Comparison of ENCODE assay signal across 15 mouse cellular contexts in genomic region chr6:136385287-136385686, GRCm38 (mm10). TPM values are rescaled to one million over a fixed set of nuclear protein-coding genes. Genes with fewer than 3 reads are reported as not detected.
DNase-seq lines count a peak whose midpoint lies in the region; ATAC-seq and TF ChIP-seq lines count a peak whose summit lies in the region.
"Had no signal": no experiment of that assay in that cellular context is flagged by ENCODE, and none has a peak within 500 bp of the region (broad histone marks: within the 10 kb centered on the region; RNA-seq: fewer than 3 reads in every experiment).

No protein-coding gene starts in this region.

- 74% methylated on average over 7 of the region's 7 CpGs for WGBS in kidney, postnatal 0 days
- 76% methylated on average over 7 of the region's 7 CpGs for WGBS in kidney, embryonic 15.5 days

- ATAC-seq in kidney, postnatal 0 days (replicated peaks; ENCODE audit: low FRiP score, low read depth), result no peak
- no peak for ATAC-seq in kidney, embryonic 15.5 days (replicated peaks; ENCODE audit: low FRiP score)

- no peaks in the 10 kb centered on the region for H3K36me3 ChIP-seq in kidney, postnatal 0 days (ENCODE audit: insufficient read depth, low read length)
- no peaks in the 10 kb centered on the region for H3K36me3 ChIP-seq in kidney, embryonic 15.5 days
- H3K36me3 ChIP-seq: neural tube, embryonic 13.5 days; stomach, embryonic 15.5 days had no signal

- H3K4me2 ChIP-seq in kidney, postnatal 0 days (ENCODE audit: low read length), result no peak overlapping the region
- H3K4me2 ChIP-seq in kidney, embryonic 15.5 days, result no peak overlapping the region
- H3K4me2 ChIP-seq: neural tube, embryonic 13.5 days; stomach, embryonic 15.5 days had no signal

- no peak overlapping the region for H3K9ac ChIP-seq in kidney, postnatal 0 days (ENCODE audit: low read depth, low read length)
- no peak overlapping the region for H3K9ac ChIP-seq in kidney, embryonic 15.5 days
- H3K9ac ChIP-seq: neural tube, embryonic 13.5 days; stomach, embryonic 15.5 days had no signal

- H3K4me3 ChIP-seq in kidney, postnatal 0 days (replicated peaks; ENCODE audit: low read depth, low read length), result no peak overlapping the region
- no peak overlapping the region for H3K4me3 ChIP-seq in kidney, embryonic 15.5 days (replicated peaks)
- H3K4me3 ChIP-seq: neural tube, embryonic 13.5 days; stomach, embryonic 15.5 days had no signal

- no peak for DNase-seq in kidney, postnatal 0 days (ENCODE audit: low spot score)
- DNase-seq in kidney, postnatal 14 days, result no peak
- DNase-seq in thymus, postnatal 0 days (ENCODE audit: low spot score), result peak; percentile 26
- no peak for DNase-seq in thymus, postnatal 10 days (ENCODE audit: low spot score in 2 of 2)
- DNase-seq in induced T-regulatory cell, adult 2 months (ENCODE audit: low read depth), result peak; percentile 40
- no peak for DNase-seq in adipocyte (ENCODE audit: low spot score)
- DNase-seq in urinary bladder, adult 2 months (ENCODE audit: low spot score), result no peak
- DNase-seq: adrenal gland, adult 2 months; heart, adult 18-20 months; kidney, adult 8-10 months had no signal

- H3K27ac ChIP-seq in kidney, postnatal 0 days, result no peak overlapping the region
- H3K27ac ChIP-seq in kidney, embryonic 15.5 days, result no peak overlapping the region
- H3K27ac ChIP-seq: neural tube, embryonic 13.5 days; stomach, embryonic 15.5 days had no signal

- no peaks in the 10 kb centered on the region for H3K9me3 ChIP-seq in kidney, postnatal 0 days (replicated peaks; ENCODE audit: low read length)
- H3K9me3 ChIP-seq in kidney, embryonic 15.5 days (replicated peaks), result no peaks in the 10 kb centered on the region
- H3K9me3 ChIP-seq: neural tube, embryonic 13.5 days; stomach, embryonic 15.5 days had no signal

- H3K27me3 ChIP-seq in kidney, postnatal 0 days (ENCODE audit: insufficient read depth, low read length), result no peaks in the 10 kb centered on the region
- no peaks in the 10 kb centered on the region for H3K27me3 ChIP-seq in kidney, embryonic 15.5 days
- H3K27me3 ChIP-seq: neural tube, embryonic 13.5 days; stomach, embryonic 15.5 days had no signal

- no peaks in the 10 kb centered on the region for H3K4me1 ChIP-seq in kidney, postnatal 0 days (replicated peaks; ENCODE audit: insufficient read depth, low read length)
- H3K4me1 ChIP-seq in kidney, embryonic 15.5 days, result no peaks in the 10 kb centered on the region
- H3K4me1 ChIP-seq: neural tube, embryonic 13.5 days; stomach, embryonic 15.5 days had no signal

- TF ChIP-seq CTCF in kidney, postnatal 0 days (IDR thresholded peaks at IDR 0.05; ENCODE audit: low read depth), result peak; percentile 54

RNA-seq across cellular contexts. Expression of gene E330021D16Rik, which starts 30.1 kb away (rescaled TPM):
- 4.2 and 4.7 TPM in 2 replicates for polyA plus RNA-seq in kidney, postnatal 0 days (2015; fragmentation: Nextera tagmentation; extraction: Ambion mirVana)
- polyA plus RNA-seq in thymus, postnatal 0 days (2015; fragmentation: Nextera tagmentation; extraction: Ambion mirVana), result 0.08 and 0.13 TPM in 2 replicates
- 1.4 and 2.0 TPM in 2 replicates for polyA plus RNA-seq in kidney, embryonic 15.5 days (2015; fragmentation: Nextera tagmentation; extraction: Ambion mirVana)
- polyA plus RNA-seq in urinary bladder, adult 2 months (2012; rRNA removed), result not detected in 2 replicates
- polyA plus RNA-seq: adrenal gland, adult 2 months; neural tube, embryonic 13.5 days; stomach, embryonic 15.5 days had no signal

RNA-seq across cellular contexts. Expression of gene Gm8994, which starts 57.9 kb away (rescaled TPM):
- polyA plus RNA-seq in kidney, postnatal 0 days (2015; fragmentation: Nextera tagmentation; extraction: Ambion mirVana), result not detected in 2 replicates
- polyA plus RNA-seq in thymus, postnatal 0 days (2015; fragmentation: Nextera tagmentation; extraction: Ambion mirVana), result not detected in 2 replicates
- polyA plus RNA-seq in kidney, embryonic 15.5 days (2015; fragmentation: Nextera tagmentation; extraction: Ambion mirVana), result not detected in 2 replicates
- 0.04 TPM in 1 of 2 replicates, not detected in the other for polyA plus RNA-seq in urinary bladder, adult 2 months (2012; rRNA removed)
- polyA plus RNA-seq: adrenal gland, adult 2 months; embryonic facial prominence, embryonic 14.5 days; lung, embryonic 16.5 days; neural tube, embryonic 13.5 days had no signal

Comparison
In these comparisons a context has a peak if more than half of its experiments do, and no peak if none do; other contexts are left out.
1. DNase-seq: peak in thymus, postnatal 0 days (single experiment) and induced T-regulatory cell, adult 2 months (single experiment); none in kidney, postnatal 0 days (single experiment), kidney, postnatal 14 days (single experiment), thymus, postnatal 10 days (0 of 2), adipocyte (single experiment) and urinary bladder, adult 2 months (single experiment).